Mouse (Mus musculus): Measurements from ENCODE around the gene Pax8. TPM values are rescaled to one million over a fixed set of nuclear protein-coding genes. Genes with fewer than 3 reads are reported as not detected.

The Pax8 gene
- polyA plus RNA-seq, 1 experiment from 2014 or later, result 50.0 TPM

DNA sequence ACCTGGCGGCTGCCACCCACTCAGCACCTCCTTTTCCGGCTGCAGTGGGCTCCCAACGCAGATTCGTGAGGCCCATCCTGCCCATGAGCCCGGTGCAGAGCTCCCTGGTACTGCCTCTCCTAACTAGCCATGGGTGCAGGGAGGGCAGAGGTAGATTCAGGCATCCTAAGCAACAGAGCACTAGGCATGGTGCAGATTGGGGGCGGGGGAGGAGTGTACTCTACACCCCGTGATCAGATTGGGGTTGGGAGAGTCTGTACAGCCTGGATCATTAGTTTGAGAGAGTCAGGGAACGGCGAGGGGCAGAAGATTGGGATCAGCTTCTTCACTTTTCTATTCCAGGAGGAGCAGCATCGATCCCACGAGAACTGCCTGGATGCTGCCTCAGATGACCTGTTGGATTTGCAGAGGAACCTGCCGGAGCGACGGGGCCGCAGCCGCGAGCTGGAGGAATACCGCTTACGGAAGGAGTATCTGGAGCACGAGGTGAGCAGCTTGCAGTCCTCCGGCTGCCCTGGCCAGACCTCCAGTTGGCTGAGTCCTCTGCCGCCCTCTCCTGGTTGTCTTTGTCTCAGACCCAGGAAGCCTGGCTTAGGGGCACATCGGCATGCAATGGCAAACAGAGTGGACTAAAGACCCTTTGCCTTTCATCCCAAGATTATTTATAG lies 69.9 kb downstream of the Pax8 start:
- 8% methylated on average over 23 of the region's 23 CpGs for WGBS
- H3K27ac ChIP-seq, result no peak overlapping the region
- H3K4me3 ChIP-seq, result no peak overlapping the region
- 0 out of 2 replicates have a peak, but pooled peaks cover 2% of the 10 kb centered on the region for H3K27me3 ChIP-seq (replicated peaks)
- H3K9ac ChIP-seq, result 0 out of 2 replicates have a peak overlapping the region, but pooled peaks have one; percentile 29
- H3K4me2 ChIP-seq (replicated peaks), result peak overlapping the region; percentile 54
- peak; percentile 67 for ATAC-seq (ENCODE audit: low FRiP score, low read depth)
- H3K36me3 ChIP-seq, result no peaks in the 10 kb centered on the region
- no peaks in the 10 kb centered on the region for H3K9me3 ChIP-seq
- peaks cover 11% of the 10 kb centered on the region; the same call in 1 of the 2 replicates for H3K4me1 ChIP-seq

DNA sequence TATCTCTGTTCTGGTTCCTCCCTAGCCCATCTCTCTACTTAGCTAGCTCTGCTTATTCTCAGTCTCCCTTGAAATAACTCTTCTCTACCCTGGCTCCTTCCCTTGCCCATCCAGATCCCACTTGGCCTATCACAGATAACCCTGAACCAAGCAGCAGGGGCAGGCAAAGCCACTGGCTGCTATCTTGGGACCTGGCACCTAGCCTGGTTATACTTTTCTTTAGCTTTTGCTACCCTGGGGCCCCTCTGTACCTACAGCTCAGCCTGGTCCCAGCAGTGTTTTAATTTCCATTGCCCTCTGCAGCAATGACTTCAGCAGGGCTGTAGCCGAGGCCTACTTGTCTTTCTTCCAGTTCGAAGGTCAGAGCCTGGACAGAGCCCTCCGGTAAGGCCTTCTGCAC lies 74.7 kb downstream of the Pax8 start:
- Histone ChIP-seq H3K36me3 (no peaks in the 10 kb centered on the region), H3K27me3 (replicated peaks) (no peaks in the 10 kb centered on the region), H3K9ac (no peak overlapping the region), H3K4me3 (no peak overlapping the region), H3K4me1 (peaks cover 5% of the 10 kb centered on the region; the same call in 1 of the 2 replicates), H3K9me3 (no peaks in the 10 kb centered on the region), H3K4me2 (replicated peaks) (no peak overlapping the region), H3K27ac (no peak overlapping the region)
- WGBS, result 88% methylated on average over 3 of the region's 3 CpGs
- no peak for ATAC-seq (ENCODE audit: low FRiP score, low read depth)

DNA sequence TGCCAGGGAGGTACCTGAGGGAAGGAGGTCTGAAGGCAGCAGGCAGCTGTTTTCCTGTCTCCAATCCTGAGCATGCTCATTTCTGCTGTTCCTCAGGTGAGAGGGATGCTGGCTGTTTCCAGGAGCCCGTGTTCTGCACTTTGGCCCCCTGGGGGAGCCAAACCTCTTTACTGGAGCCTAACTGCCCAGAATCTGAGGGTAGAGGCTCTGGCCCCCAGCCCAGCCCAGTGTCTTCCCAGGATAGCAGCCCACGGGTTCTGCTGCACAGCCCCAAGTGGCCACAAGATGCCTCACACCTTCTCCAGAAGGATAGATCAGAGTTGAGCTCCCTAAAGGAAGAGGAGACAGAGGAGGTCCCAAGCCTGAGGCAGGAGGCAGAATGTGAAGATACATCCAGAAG lies 78.3 kb downstream of the Pax8 start:
- Histone ChIP-seq H3K9me3 (no peaks in the 10 kb centered on the region), H3K4me3 (no peak overlapping the region), H3K9ac (no peak overlapping the region), H3K4me2 (replicated peaks) (no peak overlapping the region), H3K4me1 (no peaks in the 10 kb centered on the region), H3K27ac (no peak overlapping the region), H3K27me3 (replicated peaks) (no peaks in the 10 kb centered on the region), H3K36me3 (no peaks in the 10 kb centered on the region)
- ATAC-seq (ENCODE audit: low FRiP score, low read depth), result no peak
- WGBS, result 34% methylated on average over 2 of the region's 2 CpGs

DNA sequence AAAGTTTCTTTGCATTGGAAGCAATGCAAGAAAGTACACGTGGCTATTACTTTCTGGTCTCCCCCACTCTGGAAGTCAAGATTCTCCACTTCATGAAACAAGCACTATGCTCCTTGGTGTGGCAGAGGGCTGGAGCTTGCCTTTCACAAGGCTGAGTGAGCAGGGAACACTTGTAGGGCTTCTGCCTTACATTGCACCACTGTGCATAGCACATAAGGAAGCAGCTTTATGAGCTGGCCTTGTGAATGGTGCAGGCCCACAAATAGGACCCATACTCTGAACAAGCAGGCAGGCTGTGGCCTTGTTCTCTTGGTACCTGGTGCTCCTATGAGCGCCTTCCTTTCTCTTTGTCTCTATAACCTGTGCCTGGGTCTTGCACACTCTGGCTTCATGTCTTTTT lies 82.1 kb downstream of the Pax8 start:
- no peaks in the 10 kb centered on the region for H3K4me1 ChIP-seq
- H3K9ac ChIP-seq, result no peak overlapping the region
- no peaks in the 10 kb centered on the region for H3K27me3 ChIP-seq (replicated peaks)
- whole genome bisulfite sequencing, result 72% methylated on average over 2 of the region's 2 CpGs
- H3K4me3 ChIP-seq, result no peak overlapping the region
- H3K36me3 ChIP-seq, result no peaks in the 10 kb centered on the region
- ATAC-seq (ENCODE audit: low FRiP score, low read depth), result no peak
- H3K27ac ChIP-seq, result no peak overlapping the region
- no peaks in the 10 kb centered on the region for H3K9me3 ChIP-seq
- H3K4me2 ChIP-seq (replicated peaks), result no peak overlapping the region

DNA sequence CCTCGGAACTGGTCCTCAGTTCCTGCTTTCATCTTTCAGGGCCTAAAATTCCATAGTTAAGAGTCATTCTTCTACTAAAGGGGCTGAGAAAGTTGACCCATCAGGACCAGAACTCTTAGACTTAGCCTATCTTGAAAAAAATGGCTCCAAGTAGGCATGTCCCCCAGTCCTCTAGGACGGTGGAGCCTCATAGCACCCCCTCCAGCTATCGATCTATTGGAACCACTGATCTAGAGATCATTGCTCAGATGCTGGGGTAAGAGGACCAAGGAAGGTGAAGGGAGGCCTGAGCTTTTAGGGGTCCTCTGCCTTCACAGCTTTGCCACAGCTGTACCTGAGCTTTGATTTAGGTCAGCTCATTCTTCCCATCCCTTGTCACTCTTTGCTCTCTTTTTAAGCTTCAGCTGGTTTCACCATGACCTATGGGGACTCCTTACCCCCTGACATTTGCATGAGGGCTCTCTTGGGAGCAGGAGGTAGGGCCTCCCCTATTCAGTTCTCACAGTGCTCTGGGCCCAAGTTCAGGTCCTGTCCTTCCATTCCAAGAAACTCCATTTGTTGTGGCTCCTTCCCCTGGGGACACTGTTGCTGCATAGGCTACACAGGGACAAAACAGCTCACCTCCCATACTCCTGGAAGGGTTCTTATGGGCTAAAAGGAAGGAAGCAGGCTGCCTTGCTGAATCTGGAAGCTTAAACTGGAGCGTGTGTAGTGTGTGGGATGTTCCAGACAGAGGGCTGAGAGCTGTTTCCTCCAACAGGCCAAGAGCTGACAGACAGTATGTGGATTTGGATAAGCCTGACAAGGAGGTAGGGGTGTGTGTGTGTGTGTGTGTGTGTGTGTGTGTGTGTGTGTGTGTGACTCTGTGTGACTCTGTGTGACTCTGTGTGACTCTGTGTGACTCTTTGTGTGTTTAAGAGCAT lies 87.8 kb downstream of the Pax8 start:
- Histone ChIP-seq H3K4me3 (no peak overlapping the region), H3K4me2 (replicated peaks) (no peak overlapping the region), H3K9ac (no peak overlapping the region), H3K27ac (no peak overlapping the region), H3K36me3 (no peaks in the 10 kb centered on the region), H3K4me1 (no peaks in the 10 kb centered on the region), H3K27me3 (replicated peaks) (no peaks in the 10 kb centered on the region), H3K9me3 (no peaks in the 10 kb centered on the region)
- no peak for ATAC-seq (ENCODE audit: low FRiP score, low read depth)
- WGBS, result 92% methylated on average over 4 of the region's 4 CpGs

DNA sequence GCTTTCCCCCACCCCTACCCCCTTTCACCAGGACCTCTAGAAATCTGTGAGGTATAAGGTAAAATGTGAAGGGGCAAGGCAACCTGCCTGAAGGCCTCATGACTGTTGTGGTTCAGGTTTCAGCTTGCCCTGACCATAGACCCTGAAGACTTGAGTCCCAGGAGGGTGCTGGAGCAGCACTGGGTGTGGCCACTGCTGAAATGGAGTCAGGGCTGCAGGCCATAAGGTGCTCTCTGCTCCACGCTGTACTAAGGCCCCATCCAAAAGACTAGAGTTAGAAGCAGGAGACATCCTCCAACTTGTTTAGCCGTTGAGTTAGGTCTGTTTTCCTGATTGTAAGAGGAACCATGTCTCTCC lies 88.5 kb downstream of the Pax8 start:
- no peak overlapping the region for H3K4me3 ChIP-seq
- no peak for ATAC-seq (ENCODE audit: low FRiP score, low read depth)

DNA sequence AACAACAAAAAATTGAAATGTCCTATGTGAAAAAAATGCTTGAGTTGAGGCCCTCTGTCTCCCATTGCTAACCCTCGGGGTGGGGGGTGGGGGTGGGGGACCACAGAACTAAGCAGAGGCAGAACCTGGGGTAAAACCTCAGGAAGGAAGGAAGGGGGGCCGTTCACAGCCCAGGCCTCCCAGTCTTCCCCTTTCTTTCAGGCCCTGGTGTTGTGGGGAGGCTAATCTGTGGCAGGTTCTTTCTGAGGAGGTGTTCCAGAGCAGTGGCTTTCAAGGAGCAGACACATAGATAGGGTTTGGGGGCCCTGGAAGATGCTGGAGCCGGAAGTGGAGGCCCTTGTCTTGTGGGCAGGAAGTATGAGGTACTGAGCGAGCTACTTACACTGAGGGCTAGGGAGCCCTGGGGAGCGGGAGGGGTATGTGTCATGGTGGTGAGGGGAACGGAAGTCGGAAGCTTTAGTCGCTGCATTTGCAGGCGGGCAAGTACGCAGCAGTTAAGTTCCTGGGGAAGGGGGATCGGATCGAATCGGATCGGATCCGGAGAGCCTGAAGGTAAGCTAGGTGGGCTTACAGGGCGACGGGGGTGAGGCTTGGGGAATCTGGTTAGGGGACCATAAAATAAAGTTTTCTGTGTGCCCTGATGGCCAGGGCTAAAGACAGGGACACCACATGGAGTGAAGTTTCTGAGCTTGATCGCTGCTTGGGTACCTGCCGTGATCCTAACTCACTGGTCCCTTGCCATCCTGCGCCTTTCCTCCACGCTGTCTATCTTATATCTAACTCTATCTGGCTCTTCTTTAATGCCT lies 89.0 kb downstream of the Pax8 start:
- Histone ChIP-seq H3K9ac (no peak overlapping the region), H3K4me1 (no peaks in the 10 kb centered on the region), H3K36me3 (no peaks in the 10 kb centered on the region), H3K4me2 (replicated peaks) (no peak overlapping the region), H3K9me3 (no peaks in the 10 kb centered on the region), H3K27me3 (replicated peaks) (no peaks in the 10 kb centered on the region), H3K4me3 (no peak overlapping the region), H3K27ac (no peak overlapping the region)
- ATAC-seq (ENCODE audit: low FRiP score, low read depth), result no peak
- WGBS, result 88% methylated on average over 21 of the region's 21 CpGs

More for the DNA sequence above, 88.5 kb downstream of the Pax8 start:
- 85% methylated on average over 2 of the region's 2 CpGs for WGBS
- H3K27me3 ChIP-seq (replicated peaks), result no peaks in the 10 kb centered on the region
- H3K27ac ChIP-seq, result no peak overlapping the region
- no peak overlapping the region for H3K9ac ChIP-seq
- no peak overlapping the region for H3K4me2 ChIP-seq (replicated peaks)
- no peaks in the 10 kb centered on the region for H3K4me1 ChIP-seq
- no peaks in the 10 kb centered on the region for H3K36me3 ChIP-seq
- no peaks in the 10 kb centered on the region for H3K9me3 ChIP-seq

DNA sequence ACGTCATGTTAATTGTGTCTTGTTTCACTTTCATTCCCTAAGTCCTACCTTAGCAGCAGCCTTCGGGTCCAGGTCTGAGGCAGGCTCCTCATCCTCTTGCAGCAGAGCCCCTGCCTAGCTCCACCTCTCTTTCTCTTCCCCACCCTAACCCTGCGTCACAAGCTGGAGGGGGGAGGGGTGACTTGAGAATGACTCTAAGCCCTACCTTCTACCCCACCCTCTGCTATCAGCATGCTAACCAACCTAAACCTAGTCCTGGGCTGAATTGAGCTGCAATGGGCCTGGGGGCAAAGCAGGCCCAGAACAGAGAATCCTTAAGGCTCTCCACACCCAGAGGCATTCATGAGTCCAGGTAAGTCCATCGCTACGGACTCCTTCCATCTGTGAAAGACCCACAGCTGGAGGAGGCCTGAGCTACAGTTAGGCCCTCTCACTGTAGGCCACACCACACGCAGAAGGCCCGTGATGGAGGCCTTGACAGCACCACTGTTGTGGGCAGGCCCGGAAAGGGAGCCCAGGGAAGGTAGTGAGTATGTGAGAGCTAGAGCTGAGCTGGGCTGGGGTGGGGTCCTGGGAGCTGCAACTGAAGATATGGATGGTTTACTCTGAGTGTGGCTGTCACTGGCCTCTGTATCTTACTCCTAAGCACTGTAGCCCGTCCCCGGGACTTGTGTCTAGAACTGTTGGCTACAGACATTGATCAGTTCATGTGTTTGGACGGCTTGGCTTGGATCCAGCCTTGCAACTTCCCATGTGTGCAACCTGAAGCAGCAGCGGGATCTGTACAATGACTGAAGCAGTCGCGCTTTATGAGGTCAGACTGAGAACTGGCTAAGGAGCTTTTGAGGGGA lies 90.1 kb downstream of the Pax8 start:
- no peaks in the 10 kb centered on the region for H3K27me3 ChIP-seq (replicated peaks)
- no peak overlapping the region for H3K4me3 ChIP-seq
- no peaks in the 10 kb centered on the region for H3K9me3 ChIP-seq
- H3K9ac ChIP-seq, result no peak overlapping the region
- no peaks in the 10 kb centered on the region for H3K4me1 ChIP-seq
- no peak for ATAC-seq (ENCODE audit: low FRiP score, low read depth)
- WGBS, result 83% methylated on average over 14 of the region's 14 CpGs
- H3K36me3 ChIP-seq, result no peaks in the 10 kb centered on the region
- no peak overlapping the region for H3K4me2 ChIP-seq (replicated peaks)
- no peak overlapping the region for H3K27ac ChIP-seq

DNA sequence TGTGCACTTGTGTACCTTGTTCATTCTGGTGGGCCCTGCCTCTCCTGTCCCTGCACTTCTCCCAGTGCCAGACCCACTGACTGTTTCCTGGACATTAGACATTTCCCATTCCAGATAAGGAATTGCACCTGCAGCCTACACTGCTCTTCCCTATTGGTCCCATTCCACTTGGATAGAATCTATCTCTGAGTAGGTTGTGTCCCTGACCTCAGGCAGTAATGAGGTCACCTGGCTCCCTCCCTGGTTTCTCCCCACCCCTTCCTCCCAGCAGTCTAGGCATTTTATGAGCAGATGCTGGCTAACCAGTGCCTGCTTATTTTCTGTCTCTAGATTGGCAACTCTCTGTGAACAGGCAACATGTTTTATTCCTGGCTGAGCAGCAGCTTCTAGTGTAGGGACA lies 91.0 kb downstream of the Pax8 start:
- H3K4me1 ChIP-seq, result no peaks in the 10 kb centered on the region
- H3K9me3 ChIP-seq, result no peaks in the 10 kb centered on the region
- no peak overlapping the region for H3K4me3 ChIP-seq
- no peak overlapping the region for H3K9ac ChIP-seq
- no peak overlapping the region for H3K27ac ChIP-seq
- no peaks in the 10 kb centered on the region for H3K36me3 ChIP-seq
- H3K4me2 ChIP-seq (replicated peaks), result no peak overlapping the region
- no peak for ATAC-seq (ENCODE audit: low FRiP score, low read depth)
- H3K27me3 ChIP-seq (replicated peaks), result no peaks in the 10 kb centered on the region

DNA sequence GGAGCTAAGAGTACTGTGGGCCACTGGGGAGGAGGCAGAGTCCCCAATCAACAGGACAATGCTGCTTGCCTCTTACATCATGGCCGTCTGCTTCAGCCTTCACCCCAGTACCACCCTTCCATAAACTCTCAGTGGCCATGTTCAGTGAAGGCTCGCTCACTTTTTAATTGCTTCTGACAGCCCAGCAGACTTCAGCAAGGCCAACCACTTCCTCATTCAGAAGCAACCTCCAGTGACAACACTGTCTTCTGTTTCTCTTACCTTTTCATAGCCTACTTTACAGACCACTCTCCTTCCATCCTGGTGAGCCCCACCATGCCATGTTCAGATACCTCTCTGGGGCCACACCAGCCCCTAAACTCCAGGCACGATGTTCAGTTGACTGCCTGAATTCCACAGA lies 91.8 kb downstream of the Pax8 start:
- Histone ChIP-seq H3K27ac (no peak overlapping the region), H3K4me1 (no peaks in the 10 kb centered on the region), H3K36me3 (no peaks in the 10 kb centered on the region), H3K9ac (no peak overlapping the region), H3K9me3 (no peaks in the 10 kb centered on the region), H3K27me3 (replicated peaks) (no peaks in the 10 kb centered on the region), H3K4me3 (no peak overlapping the region), H3K4me2 (replicated peaks) (no peak overlapping the region)
- WGBS, result 84% methylated on average over 3 of the region's 3 CpGs
- no peak for ATAC-seq (ENCODE audit: low FRiP score, low read depth)

DNA sequence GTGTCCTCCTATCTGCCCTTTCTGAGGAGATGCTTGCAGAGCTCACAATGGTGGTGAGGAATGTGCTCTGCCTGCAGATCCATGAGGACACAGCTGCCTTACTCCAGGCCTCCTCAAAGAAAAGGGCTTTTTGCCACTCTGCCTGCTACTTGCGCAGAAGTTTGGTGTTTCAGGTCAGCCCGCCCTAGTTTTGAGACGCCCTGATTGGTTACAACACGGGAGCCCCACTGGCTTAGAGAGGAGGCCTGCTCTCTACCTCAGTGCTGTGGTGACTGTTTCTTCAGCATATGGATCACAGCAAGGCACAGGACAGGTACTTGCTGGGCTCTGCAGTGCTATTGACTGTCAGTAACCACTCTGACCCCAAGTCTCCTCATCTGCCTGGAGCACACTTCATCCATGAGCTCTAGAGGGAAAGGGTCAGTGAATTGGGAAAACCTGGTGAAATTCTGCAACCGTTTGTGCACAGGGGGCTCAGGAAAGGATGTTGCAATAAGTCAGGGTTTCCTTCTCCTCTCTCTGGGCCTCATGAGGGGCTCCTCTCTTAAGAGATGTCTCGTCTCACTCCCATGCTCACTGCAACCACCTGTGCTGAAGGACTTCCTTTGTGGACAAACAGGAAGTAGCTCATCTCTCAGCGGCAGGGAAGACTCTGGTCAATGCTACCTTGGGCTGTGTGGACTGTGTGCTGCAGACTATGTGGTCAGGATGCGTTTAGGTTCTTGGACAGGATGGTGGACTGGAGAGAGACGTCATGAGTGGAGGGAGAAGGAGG lies 92.8 kb downstream of the Pax8 start:
- ATAC-seq (ENCODE audit: low FRiP score, low read depth), result no peak
- Histone ChIP-seq H3K4me1 (no peaks in the 10 kb centered on the region), H3K36me3 (no peaks in the 10 kb centered on the region), H3K9ac (no peak overlapping the region), H3K9me3 (no peaks in the 10 kb centered on the region), H3K27me3 (replicated peaks) (no peaks in the 10 kb centered on the region), H3K4me3 (no peak overlapping the region), H3K27ac (no peak overlapping the region), H3K4me2 (replicated peaks) (no peak overlapping the region)
- WGBS, result 81% methylated on average over 9 of the region's 9 CpGs

Data from neural tube, embryonic 12.5 days (tissue).